Mouse (Mus musculus): ENCODE measurements around the gene Snn.

GRCm38 (mm10) chr16:11051134-11051533 is 9.6 kb upstream of the Snn start:
- no peak for TF ChIP-seq CTCF (IDR thresholded peaks at IDR 0.05; ENCODE audit: low read depth, low read length)
- no peak for TF ChIP-seq POLR2A (IDR thresholded peaks at IDR 0.05; ENCODE audit: insufficient read depth, low read length)
- no peak for TF ChIP-seq EP300 (IDR thresholded peaks at IDR 0.05; ENCODE audit: insufficient read depth, low read depth, low read length)

All from ES-Bruce4 (cell line).